Mouse (Mus musculus): ENCODE results near the gene Lsm8.
"Not testable (repeated sequence)": the region's sequence is repeated elsewhere in the genome, so short reads cannot be mapped to it uniquely, and the experiment has no call there.

Gene Lsm8

GRCm38 (mm10) chr6:18848051-18848701 lies at the start of gene Lsm8:
Lsm8 (plus strand) TSS chr6:18848579.
- DNase-seq, result peak; percentile 95

DNA sequence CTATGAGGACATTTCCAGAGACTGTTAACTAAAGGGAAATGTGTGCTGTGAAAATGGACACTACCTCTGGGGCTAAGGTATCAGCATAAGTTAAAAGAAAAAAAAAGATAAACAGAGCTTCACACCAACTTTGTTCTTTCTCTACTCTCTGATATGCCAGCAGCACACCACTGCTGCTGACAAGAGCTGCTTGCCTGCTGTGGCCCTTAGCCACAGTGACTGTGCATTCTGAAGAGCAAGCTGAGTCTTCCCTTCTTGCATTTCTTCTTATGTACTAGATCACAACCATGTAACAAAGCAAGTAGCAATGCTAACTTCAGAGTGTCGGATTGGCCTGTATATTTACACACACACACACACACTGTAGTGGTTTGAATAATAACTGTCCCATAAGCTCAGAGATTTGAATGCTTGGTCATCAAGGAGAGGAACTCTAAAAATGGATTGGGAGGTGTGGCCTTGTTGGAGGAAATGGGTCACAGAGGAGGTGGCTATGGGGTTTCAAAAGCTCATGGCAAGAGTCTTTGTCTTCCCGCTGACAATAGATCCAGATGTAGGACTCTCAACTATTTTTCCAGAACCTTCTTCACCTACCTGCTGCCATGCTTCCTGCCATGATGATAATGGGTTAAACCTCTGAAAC lies 47.4 kb upstream of the Lsm8 start:
- DNase-seq, result no peak

DNA sequence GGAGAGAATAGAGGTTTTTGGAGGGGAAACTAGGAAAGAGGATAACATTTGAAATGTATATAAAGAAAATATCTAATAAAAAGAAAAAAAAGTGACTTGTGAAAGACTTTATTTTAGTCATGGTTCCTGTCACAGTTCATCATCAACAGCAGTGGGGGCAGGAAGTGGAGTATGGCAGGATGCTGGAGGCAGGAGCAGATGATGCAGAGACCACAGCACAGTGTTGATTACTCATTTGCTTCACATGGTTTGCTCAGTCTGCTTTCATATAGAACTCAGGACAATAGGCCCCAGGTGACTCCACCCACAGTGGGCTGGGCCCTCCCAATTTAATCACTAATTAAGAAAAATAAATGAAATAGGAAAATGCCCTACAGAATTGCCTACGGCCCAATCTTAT lies 35.8 kb upstream of the Lsm8 start:
- peak; percentile 2 to 5 for DNase-seq

GRCm38 (mm10) chr6:18815606-18816005 lies 32.8 kb upstream of the Lsm8 start:
- DNase-seq, result no peak

- peak; percentile 23 to 38 for DNase-seq
These were observed 29.0 kb upstream of the Lsm8 start for GRCm38 (mm10) chr6:18819343-18819742.

- DNase-seq, result no peak
These were observed 28.1 kb upstream of the Lsm8 start for GRCm38 (mm10) chr6:18820246-18820645.

GRCm38 (mm10) chr6:18822812-18823211 lies 25.6 kb upstream of the Lsm8 start:
- DNase-seq, result no peak

- DNase-seq, result no peak
These were observed 15.4 kb upstream of the Lsm8 start for GRCm38 (mm10) chr6:18832958-18833357.

DNA sequence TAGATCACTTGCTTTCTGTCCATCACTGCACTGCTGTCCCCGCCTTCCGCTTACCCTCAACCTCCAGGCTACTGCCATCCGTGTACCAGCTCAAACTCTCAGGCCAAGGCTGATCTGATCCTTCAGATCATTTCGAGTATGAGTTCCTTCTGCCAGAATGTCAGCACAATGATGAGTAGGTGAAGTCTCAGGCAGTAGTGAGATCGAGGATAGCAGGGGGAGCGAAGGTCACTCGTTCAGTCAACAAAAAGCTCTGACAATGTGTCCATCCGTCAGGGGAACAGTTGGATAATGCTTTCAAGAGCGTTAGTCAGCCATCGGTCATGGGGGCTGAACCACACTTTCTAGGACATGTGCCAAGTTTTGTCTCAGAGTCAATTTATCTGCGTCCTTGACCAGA lies 3.9 kb upstream of the Lsm8 start:
- DNase-seq, result not testable (repeated sequence)

DNA sequence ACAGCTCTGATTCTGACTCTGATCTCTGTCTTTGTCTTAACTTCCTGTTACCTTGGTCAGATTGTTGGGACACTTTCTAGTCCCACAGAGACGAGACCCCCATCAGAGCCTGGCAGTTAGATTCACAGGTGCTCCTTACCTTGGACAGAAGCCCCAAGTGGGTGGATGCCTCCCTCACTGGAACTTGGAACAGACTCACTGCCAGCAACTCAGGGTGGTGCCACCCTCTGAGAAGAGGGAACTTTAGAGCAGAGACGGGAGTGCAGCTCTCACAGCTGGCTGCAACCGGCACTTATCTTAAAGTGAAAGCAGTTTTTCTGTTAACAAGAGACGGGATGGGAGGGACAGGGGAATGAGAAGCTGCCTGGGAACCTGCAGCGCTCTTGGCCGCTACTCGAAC lies 2.8 kb upstream of the Lsm8 start:
- DNase-seq, result peak; percentile 3 to 5

GRCm38 (mm10) chr6:18848702-18849061 lies 303 bp downstream of the Lsm8 start:
- no peak for DNase-seq

DNA sequence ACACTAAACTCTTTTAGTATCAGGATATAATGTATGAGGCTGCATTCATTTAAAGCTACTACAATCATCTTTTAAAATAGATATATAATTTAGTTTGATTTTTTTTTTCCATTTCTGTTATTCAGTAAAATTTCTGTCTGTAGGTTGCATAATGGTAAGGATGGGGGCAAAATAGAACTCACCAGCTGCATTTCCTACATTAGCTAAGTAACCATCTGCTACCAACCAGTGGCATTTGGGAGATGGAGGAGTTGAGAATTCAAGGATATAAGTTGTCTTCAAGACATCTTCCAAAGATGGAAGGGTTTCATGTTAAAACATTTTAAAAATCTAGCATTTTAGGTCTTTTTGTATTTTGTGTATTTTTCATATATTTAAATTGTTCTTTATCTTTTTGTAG lies 6.9 kb downstream of the Lsm8 start:
- no peak for DNase-seq

GRCm38 (mm10) chr6:18856487-18857078 lies 8.2 kb downstream of the Lsm8 start:
- no peak for DNase-seq

DNA sequence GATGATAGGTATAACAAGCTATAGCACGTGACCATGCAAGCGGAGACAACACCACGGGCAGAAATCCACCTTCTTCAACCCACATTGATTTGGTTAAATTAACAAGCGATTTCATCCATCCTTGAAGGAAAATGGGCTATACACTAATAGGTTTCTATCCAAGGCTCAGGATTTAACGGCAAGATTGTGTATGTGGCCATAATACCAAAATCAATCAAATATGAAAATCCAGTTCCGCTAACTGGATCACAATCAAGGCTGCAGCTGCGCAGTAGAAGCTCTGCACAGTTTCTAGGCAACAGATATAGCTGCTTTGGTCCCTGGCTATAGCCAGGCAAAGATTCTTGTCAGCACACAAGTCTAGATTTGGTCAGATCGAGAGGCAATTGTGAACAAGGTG lies 17.6 kb downstream of the Lsm8 start, which contains the start of gene Ankrd7:
Gene Ankrd7, plus strand, starts transcription at position 301 of the 400 bp plus-strand sequence.
- DNase-seq, result no peak

DNA sequence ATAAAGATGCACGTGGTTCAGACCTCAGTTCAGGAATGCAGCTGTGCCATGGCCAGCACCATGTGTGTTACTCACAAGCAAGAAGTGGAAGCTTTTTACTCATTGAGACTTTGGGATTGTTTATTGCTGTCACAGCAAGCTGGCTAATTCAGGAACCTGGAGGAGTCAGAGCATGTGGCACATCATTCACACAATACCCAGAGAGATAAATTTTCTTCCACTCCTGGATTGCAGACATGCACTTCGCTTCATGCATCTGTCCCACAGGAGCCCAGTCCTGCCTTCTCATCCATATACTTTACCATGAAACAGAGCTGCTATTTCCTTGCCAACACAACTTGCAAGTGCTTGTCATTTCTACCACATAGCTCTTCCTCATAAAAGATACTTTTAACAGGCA lies 40.7 kb downstream of the Lsm8 start:
- DNase-seq, result no peak

DNA sequence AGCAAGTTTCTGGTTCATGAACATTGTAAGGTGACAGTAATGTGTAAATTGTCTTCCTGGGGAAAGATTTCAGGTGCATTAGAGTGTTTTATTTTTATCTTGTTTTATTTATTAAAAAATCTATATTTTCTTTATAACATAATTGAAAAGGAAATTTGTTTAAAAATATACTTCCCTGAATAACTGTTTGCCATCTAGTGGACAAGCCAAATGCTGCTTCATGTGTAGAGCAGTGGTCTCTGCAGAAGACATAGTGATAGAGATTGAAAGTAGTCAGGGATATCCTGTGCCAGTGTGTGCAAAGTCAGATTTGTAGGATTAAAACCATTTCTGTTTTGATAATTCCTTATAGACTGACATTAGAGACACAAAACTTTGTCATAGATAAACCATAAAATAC lies 45.8 kb downstream of the Lsm8 start:
- no peak for DNase-seq

Data from B cell, adult 2 months (primary cell).